Mouse (Mus musculus) liver (tissue): ENCODE measurements around the gene Pgc.

Experiments
- DNase-seq: peaks from one replicate; pipeline ENCODE4 v3.0.0-alpha.2; 2020; ENCODE audit warnings: mixed read lengths

Pgc gene

GRCm38 (mm10) chr17:47726566-47726965 lies at the start of gene Pgc:
Pgc (plus strand) TSS chr17:47726842.
- DNase-seq, result no peak

DNA sequence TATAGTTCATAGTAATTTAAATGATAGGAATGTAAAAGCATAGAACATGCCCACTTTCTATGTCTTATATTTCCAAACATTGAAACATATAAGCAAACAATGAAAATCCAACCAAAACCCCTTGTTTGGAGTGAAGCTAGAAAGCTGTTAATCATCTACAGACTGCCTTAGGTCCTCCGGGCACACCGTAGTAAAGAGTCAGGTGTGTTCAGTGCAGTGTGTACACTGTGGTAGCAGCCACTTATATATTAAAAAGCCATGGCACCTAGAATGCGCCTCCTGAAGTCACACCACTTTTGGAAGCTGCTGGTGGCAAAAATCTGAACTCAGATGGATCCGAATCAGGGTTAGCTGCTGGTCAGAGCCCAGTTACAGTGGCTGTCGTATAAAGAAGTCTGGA lies 48.4 kb upstream of the Pgc start:
- no peak for DNase-seq

- DNase-seq, result no peak
Measured at GRCm38 (mm10) chr17:47678702-47679101, 47.9 kb upstream of the Pgc start.

DNA sequence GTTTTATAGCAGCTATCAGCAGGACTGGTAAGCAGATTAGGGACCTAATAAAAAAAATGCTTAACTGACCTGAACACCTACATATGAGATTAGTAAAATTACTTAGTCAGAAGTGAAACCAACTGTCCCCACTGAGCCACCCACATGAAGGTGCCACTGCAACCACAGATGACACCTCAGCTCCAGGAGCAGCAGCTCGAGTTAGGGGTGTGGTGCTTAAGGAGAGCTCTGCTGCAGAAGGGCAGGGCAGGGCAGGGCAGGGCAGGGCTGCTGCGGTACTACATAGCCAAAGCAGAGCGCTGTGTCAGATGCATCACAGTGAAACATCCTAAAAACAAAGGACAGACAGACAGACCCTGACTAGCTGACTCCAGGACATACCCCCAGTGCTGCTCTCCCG lies 43.8 kb upstream of the Pgc start:
- DNase-seq, result no peak

- DNase-seq, result peak; percentile 94
Measured at GRCm38 (mm10) chr17:47687409-47688343, 39.0 kb upstream of the Pgc start.

DNA sequence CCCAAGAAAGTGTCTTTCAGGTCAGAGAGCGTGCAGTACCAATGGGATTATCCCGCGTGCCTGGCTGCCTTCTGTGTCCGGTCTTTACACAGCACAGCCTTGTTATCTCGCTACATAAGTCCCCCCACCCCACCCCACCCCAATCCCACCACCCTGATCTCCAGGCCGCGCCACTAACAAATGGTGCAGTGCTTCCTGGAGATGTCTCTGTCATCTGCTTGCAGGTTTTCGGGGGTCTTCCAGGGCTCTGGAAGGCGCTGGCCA lies 38.4 kb upstream of the Pgc start, which contains the start of gene Tomm6:
Gene Tomm6 (minus strand): TSS at position 43 of the 264 bp plus-strand sequence.
- DNase-seq, result no peak

GRCm38 (mm10) chr17:47688608-47689575 lies 37.8 kb upstream of the Pgc start, which contains the start of gene Frs3:
Frs3 (plus strand) TSS chr17:47689030.
- peak; percentile 76 for DNase-seq

- no peak for DNase-seq
Measured at GRCm38 (mm10) chr17:47689894-47690293, 36.7 kb upstream of the Pgc start.

DNA sequence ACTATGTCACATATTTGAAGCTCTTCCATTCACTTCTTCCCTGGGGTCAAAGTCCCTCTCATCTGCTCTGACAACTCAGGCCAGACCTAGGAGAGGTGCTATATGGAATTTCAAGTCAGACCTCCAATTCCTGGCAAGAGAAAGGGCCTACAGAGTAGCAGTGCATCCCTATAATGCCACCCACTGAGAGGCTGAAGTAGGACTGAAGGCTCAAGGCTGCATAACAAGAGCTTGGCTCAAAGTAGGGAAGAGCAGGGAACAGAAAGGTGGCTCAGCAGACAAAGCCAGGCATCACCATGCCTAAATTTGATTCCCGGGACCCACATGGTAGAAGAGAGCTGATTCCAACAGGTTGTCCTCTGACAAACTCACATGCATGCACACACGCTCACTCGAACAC lies 35.0 kb upstream of the Pgc start:
- no peak for DNase-seq

DNA sequence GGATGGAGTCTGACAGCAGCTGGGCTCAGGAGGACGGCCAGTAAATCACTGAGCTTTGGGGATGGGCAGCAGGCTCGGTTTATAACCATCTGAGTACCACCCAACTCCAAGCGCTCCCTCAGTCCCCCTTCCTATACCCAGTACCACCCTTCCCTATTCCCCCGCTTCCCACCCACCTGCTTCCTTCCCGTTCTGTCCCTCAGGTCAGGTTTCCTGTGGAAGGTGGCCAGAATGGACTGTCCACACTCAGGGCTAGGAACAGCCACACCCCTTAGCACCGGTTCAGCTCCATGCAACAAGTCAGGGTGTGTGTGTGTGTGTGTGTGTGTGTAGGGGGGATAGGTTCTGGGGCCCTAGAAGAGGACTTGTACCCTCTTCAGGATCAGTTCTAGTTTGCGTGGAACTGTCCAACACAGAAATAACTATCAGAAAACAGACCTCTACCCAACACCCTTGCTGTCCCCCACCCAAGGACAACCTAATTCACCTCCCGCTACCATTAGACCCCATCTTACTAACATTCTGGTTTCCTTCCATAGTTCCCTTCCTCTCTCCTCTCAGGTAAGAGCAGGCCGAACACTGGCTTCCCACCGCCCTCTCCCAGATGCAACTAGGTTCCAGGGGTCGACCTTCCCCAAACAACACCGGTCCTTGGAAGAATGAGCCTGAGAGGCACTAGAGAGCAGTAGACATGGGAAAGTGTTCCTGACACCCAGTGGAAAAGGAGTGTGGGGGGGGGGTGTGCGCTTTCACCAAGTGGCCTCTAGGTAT lies 32.8 kb upstream of the Pgc start:
- DNase-seq, result no peak

GRCm38 (mm10) chr17:47694442-47694502 lies 32.4 kb upstream of the Pgc start, which contains the start of gene Gm21981:
Gm21981 (minus strand) TSS chr17:47694455.
- DNase-seq, result no peak

GRCm38 (mm10) chr17:47694503-47695336 lies 31.9 kb upstream of the Pgc start, which contains the start of gene Prickle4:
Prickle4 (minus strand) TSS chr17:47694736.
- peak; percentile 95 for DNase-seq

DNA sequence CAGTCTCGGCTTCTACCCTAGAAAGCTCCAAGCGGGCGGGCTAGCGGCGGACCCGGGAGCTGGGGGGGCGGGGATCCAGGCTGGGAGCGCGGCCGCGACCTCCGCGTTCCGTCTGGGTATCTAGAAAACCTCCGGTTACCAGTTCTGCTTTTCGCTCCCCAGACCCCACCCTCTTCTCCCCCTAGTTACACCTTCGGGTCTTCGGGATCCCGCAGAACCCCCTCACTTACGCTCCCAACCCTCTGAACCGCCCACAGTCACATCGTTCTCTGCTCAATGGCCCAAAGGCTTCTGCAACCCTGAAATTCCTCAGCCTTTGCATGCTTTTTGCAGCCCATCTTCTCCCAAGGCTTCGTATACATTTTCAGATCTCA lies 31.3 kb upstream of the Pgc start:
- DNase-seq, result no peak

GRCm38 (mm10) chr17:47698156-47698555 lies 28.5 kb upstream of the Pgc start:
- no peak for DNase-seq

GRCm38 (mm10) chr17:47699055-47699454 lies 27.6 kb upstream of the Pgc start:
- DNase-seq, result no peak

DNA sequence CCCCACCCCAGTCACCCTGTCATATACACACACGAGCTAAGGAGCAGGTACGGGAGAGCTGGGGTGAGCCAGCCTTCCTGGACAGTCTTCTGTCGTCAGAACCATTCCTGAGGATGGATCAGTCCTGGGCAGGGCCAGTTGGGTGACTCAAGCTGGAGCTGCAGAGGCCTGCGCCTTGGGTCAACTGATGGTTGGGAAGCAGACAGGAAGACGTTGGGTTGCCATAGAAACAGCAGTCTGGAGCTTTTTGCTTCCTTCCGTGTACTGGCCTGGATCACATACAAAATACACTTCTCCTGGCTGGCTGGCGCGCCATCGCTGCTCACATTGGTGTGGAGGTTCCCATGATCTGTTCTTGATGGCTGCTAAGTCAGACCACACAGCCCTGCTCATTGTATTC lies 24.8 kb upstream of the Pgc start:
- DNase-seq, result no peak

- DNase-seq, result no peak
Measured at GRCm38 (mm10) chr17:47702548-47703345, 23.9 kb upstream of the Pgc start.

GRCm38 (mm10) chr17:47703556-47703955 lies 23.1 kb upstream of the Pgc start:
- DNase-seq, result no peak

DNA sequence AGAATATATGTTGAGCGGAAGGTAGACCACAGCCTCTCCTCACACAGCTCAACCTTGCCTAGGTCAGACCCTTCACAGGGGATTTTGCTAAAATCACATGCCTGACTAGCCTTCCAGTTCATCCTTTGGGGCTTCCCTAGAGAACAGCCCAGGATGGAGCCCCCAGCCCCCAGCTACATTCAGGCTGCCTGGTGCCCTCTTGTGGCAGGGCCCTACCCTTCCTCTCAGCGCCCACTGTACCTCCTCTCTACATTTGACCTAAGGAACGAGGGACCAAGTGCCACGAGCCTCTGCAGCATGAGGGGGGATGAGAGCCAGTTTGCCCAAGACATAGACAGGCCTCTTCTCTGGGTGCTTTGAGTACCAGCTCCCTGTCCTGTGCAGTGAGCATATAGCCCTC lies 21.9 kb upstream of the Pgc start:
- DNase-seq, result no peak

- no peak for DNase-seq
Measured at GRCm38 (mm10) chr17:47706196-47706595, 20.4 kb upstream of the Pgc start.

DNA sequence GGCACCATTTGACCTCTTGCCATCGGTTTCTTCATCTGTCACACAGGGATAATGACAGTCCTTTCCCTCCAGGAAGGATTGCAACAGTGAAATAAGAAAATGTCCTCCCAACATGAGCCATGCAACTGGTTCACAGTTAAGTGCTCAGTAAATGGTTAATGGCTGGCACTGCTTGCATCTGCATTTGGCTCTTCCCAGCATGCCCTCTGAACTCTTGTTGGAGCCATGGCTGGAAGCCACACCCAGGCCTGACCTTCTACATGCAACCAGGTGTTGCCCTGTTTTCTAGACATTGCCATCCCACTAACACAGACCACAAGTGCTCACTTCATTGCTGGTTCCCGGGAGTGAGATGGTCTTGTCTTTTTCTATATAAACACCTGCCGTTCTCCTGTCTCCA lies 18.7 kb upstream of the Pgc start:
- DNase-seq, result no peak

- DNase-seq, result no peak
Measured at GRCm38 (mm10) chr17:47708972-47709371, 17.7 kb upstream of the Pgc start.
